Mouse (Mus musculus): ENCODE results near the gene Tgif1. TPM values are rescaled to one million over a fixed set of nuclear protein-coding genes. Genes with fewer than 3 reads are reported as not detected.

Gene Tgif1
- polyA plus RNA-seq, 1 experiment from 2014 or later: 96.0 TPM

GRCm38 (mm10) chr17:70852686-70853386 lies 510 bp downstream of the Tgif1 start:
- Histone ChIP-seq H3K36me3 (ENCODE audit: inconsistent target) (no peaks in the 10 kb centered on the region), H3K27ac (peak overlapping the region; percentile 98), H3K79me2 (ENCODE audit: inconsistent target) (peaks cover 54% of the 10 kb centered on the region), H3K4me3 (ENCODE audit: inconsistent target) (peak overlapping the region; percentile 77)
- WGBS (ENCODE audit: missing documents): under 1% methylated on average over 45 of the region's 51 CpGs

- Histone ChIP-seq H3K4me3 (ENCODE audit: inconsistent target) (peak overlapping the region; percentile 77), H3K36me3 (ENCODE audit: inconsistent target) (no peaks in the 10 kb centered on the region), H3K79me2 (ENCODE audit: inconsistent target) (peaks cover 61% of the 10 kb centered on the region), H3K27ac (peak overlapping the region; percentile 98)
- WGBS (ENCODE audit: missing documents): under 1% methylated on average over 29 of the region's 29 CpGs
Observed at GRCm38 (mm10) chr17:70852011-70852685, 1.2 kb downstream of the Tgif1 start.

GRCm38 (mm10) chr17:70850996-70851991 lies 2.1 kb downstream of the Tgif1 start:
- H3K4me3 ChIP-seq (ENCODE audit: inconsistent target): peak overlapping the region; percentile 77
- under 1% methylated on average over 34 of the region's 54 CpGs for WGBS (ENCODE audit: missing documents)
- no peaks in the 10 kb centered on the region for H3K36me3 ChIP-seq (ENCODE audit: inconsistent target)
- H3K27ac ChIP-seq: peak overlapping the region; percentile 98
- H3K79me2 ChIP-seq (ENCODE audit: inconsistent target): peaks cover 70% of the 10 kb centered on the region

- Histone ChIP-seq H3K79me2 (ENCODE audit: inconsistent target) (peaks cover 70% of the 10 kb centered on the region), H3K27ac (peak overlapping the region; percentile 98), H3K4me3 (ENCODE audit: inconsistent target) (peak overlapping the region; percentile 77), H3K36me3 (ENCODE audit: inconsistent target) (peaks cover 8% of the 10 kb centered on the region)
- WGBS (ENCODE audit: missing documents): under 1% methylated on average over 38 of the region's 40 CpGs
Observed at GRCm38 (mm10) chr17:70850233-70850995, 2.9 kb downstream of the Tgif1 start.

DNA sequence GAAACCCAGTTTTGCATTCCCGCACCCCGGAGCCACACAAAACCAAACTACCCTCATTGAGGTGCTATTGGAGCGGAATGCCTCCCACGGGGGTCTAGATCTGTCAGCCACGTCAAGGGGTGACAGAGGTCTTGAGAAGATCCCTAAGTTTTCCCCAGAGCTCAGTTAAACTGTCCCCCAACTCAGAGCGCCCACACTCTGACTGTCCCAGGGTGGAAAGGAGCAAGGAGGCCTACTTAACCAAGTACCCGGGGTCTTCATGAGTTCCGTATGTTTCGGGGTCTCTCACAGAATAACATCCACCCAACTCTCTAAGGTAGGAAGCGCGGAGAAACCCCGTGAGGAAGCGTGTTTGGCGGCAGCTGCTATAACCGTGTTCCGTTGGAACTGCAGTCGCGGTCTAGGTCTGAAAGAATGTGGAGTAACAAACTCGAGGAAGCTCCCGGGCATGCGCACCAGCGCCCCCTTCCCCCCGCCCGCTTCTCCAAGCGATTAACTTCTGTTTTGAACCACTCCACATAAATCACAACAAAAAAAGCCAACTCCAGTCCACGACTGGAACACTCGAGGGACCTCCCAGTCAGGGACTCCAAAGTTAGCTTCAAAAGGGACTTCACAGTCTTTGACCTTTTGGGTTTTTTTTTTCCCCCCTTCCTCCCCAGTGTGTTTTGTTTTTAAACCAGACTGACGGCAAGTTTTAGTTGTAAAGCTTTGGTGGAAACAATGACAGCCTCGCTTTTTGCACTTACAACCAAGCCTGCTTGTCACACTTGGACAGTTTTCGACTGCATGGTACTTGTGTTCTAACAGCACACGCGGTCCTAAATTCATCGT lies 3.7 kb downstream of the Tgif1 start:
- H3K27ac ChIP-seq: peak overlapping the region; percentile 98
- WGBS (ENCODE audit: missing documents): under 1% methylated on average over 32 of the region's 33 CpGs
- H3K36me3 ChIP-seq (ENCODE audit: inconsistent target): peaks cover 16% of the 10 kb centered on the region
- peak overlapping the region; percentile 77 for H3K4me3 ChIP-seq (ENCODE audit: inconsistent target)
- peaks cover 70% of the 10 kb centered on the region for H3K79me2 ChIP-seq (ENCODE audit: inconsistent target)

- peaks cover 24% of the 10 kb centered on the region for H3K36me3 ChIP-seq (ENCODE audit: inconsistent target)
- peaks cover 70% of the 10 kb centered on the region for H3K79me2 ChIP-seq (ENCODE audit: inconsistent target)
- H3K27ac ChIP-seq: peak overlapping the region; percentile 98
- WGBS (ENCODE audit: missing documents): 1% methylated on average over 23 of the region's 23 CpGs
- H3K4me3 ChIP-seq (ENCODE audit: inconsistent target): peak overlapping the region; percentile 77
Observed at GRCm38 (mm10) chr17:70848511-70849398, 4.6 kb downstream of the Tgif1 start.

- peaks cover 31% of the 10 kb centered on the region for H3K36me3 ChIP-seq (ENCODE audit: inconsistent target)
- peak overlapping the region; percentile 98 for H3K27ac ChIP-seq
- peak overlapping the region; percentile 77 for H3K4me3 ChIP-seq (ENCODE audit: inconsistent target)
- peaks cover 78% of the 10 kb centered on the region for H3K79me2 ChIP-seq (ENCODE audit: inconsistent target)
- 1% methylated on average over 16 of the region's 17 CpGs for WGBS (ENCODE audit: missing documents)
Observed at GRCm38 (mm10) chr17:70847751-70848510, 5.4 kb downstream of the Tgif1 start.

DNA sequence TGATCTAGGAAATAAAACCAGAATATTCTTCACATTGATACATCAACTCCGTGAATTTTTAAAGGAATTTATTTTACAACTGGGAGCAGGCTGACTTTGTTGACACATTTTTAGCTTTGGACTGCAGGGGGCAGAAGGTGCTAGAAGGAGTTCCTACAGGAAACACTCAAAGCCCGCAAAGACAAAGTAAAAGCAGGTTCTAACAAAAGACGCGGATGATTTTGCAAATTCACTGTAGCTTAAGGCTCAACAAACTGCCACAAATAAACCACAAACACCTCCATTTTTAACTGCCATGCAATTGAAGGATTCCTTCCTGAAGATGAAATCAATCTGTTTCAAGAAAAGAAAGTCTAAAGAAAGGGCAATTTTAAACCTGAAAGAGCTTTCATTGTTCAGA lies 6.3 kb downstream of the Tgif1 start:
- Histone ChIP-seq H3K79me2 (ENCODE audit: inconsistent target) (peaks cover 87% of the 10 kb centered on the region), H3K4me3 (ENCODE audit: inconsistent target) (peak overlapping the region; percentile 77), H3K27ac (peak overlapping the region; percentile 98), H3K36me3 (ENCODE audit: inconsistent target) (peaks cover 35% of the 10 kb centered on the region)
- 0% methylated on average over 4 of the region's 4 CpGs for WGBS (ENCODE audit: missing documents)

GRCm38 (mm10) chr17:70846111-70846644 lies 7.2 kb downstream of the Tgif1 start:
- H3K27ac ChIP-seq: peak overlapping the region; percentile 98
- H3K79me2 ChIP-seq (ENCODE audit: inconsistent target): peaks cover 96% of the 10 kb centered on the region
- no peak overlapping the region for H3K4me3 ChIP-seq (ENCODE audit: inconsistent target)
- 44% methylated on average over 8 of the region's 8 CpGs for WGBS (ENCODE audit: missing documents)
- peaks cover 35% of the 10 kb centered on the region for H3K36me3 ChIP-seq (ENCODE audit: inconsistent target)

- peaks cover 94% of the 10 kb centered on the region for H3K79me2 ChIP-seq (ENCODE audit: inconsistent target)
- no peak overlapping the region for H3K4me3 ChIP-seq (ENCODE audit: inconsistent target)
- no peak overlapping the region for H3K27ac ChIP-seq
- 75% methylated on average over 2 of the region's 2 CpGs for WGBS (ENCODE audit: missing documents)
- H3K36me3 ChIP-seq (ENCODE audit: inconsistent target): peaks cover 35% of the 10 kb centered on the region
Observed at GRCm38 (mm10) chr17:70845543-70845942, 7.8 kb downstream of the Tgif1 start.

GRCm38 (mm10) chr17:70844971-70845370 lies 8.4 kb downstream of the Tgif1 start:
- no peak overlapping the region for H3K27ac ChIP-seq
- peaks cover 88% of the 10 kb centered on the region for H3K79me2 ChIP-seq (ENCODE audit: inconsistent target)
- WGBS (ENCODE audit: missing documents): 82% methylated on average over 9 of the region's 10 CpGs
- H3K36me3 ChIP-seq (ENCODE audit: inconsistent target): peaks cover 35% of the 10 kb centered on the region
- H3K4me3 ChIP-seq (ENCODE audit: inconsistent target): no peak overlapping the region

DNA sequence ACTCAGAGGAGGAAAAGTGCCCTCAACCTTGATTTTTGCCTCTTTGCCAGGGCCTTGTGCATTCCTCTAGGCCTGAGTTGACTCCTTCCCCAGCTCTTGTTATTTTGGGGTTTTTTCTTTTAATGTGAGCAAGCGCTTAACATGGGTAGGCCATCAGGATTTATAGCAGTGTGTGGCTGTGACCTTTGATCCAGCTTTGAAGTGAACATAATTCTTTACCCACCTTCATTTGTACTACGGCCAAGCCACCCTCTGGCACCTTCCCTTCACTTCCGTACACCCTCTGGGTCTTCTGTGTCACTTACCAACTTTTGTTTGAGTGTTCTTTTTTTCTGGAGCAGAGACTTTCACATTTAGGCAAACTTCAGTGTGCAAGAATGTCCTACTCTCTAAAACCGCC lies 10.1 kb downstream of the Tgif1 start:
- 98% methylated on average over 4 of the region's 4 CpGs for WGBS (ENCODE audit: missing documents)
- Histone ChIP-seq H3K4me3 (ENCODE audit: inconsistent target) (no peak overlapping the region), H3K36me3 (ENCODE audit: inconsistent target) (peaks cover 38% of the 10 kb centered on the region), H3K27ac (no peak overlapping the region), H3K79me2 (ENCODE audit: inconsistent target) (peaks cover 77% of the 10 kb centered on the region)
